Mouse (Mus musculus) embryonic facial prominence, embryonic 11.5 days (tissue): ENCODE measurements at regions not wholly inside any gene's neighbourhood (a gene's known extent, or its start where the extent isn't known, plus 50 kb on each side); places are given as distances from the start of the nearest gene placed in this dataset.

Experiments used
- ATAC-seq: fragments of 200-750 bp; cut with Nextera tagmentation; replicated peaks from 2 replicates; pipeline ENCODE4 v1.8.0; 2017; ENCODE audit warnings: low read depth; ENCODE audit not compliant: insufficient number of reproducible peaks, low FRiP score, low TSS enrichment
- DNase-seq: peaks from one replicate; pipeline ENCODE4 v3.0.0-alpha.2; 2015; ENCODE audit warnings: low spot score
- H3K27ac ChIP-seq: fragments of 300-500 bp; sonication (generic); replicated peaks from 2 replicates; pipeline ENCODE4 v1.5.1; 2014; ENCODE audit warnings: mild to moderate bottlenecking, low read depth, low read length, control low read depth
- H3K27me3 ChIP-seq: fragments of 300-500 bp; sonication (generic); 2 replicates; pipeline ENCODE4 v1.6.1; 2014; ENCODE audit warnings: mild to moderate bottlenecking, low read length, moderate library complexity, mixed read lengths; ENCODE audit not compliant: control insufficient read depth, insufficient read depth
- H3K36me3 ChIP-seq: fragments of 300-500 bp; sonication (generic); replicated peaks from 2 replicates; pipeline ENCODE4 v1.6.1; 2014; ENCODE audit warnings: low read depth, mild to moderate bottlenecking, low read length, moderate library complexity, mixed read lengths; ENCODE audit not compliant: control insufficient read depth, insufficient read depth
- H3K4me1 ChIP-seq: fragments of 300-500 bp; sonication (generic); 2 replicates; pipeline ENCODE4 v1.6.1; 2014; ENCODE audit warnings: low read length, mixed read lengths; ENCODE audit not compliant: control insufficient read depth, insufficient read depth
- H3K4me2 ChIP-seq: fragments of 300-500 bp; sonication (generic); 2 replicates; pipeline ENCODE4 v1.6.1; 2014; ENCODE audit warnings: low read depth, mild to moderate bottlenecking, control low read depth, low read length, moderate library complexity
- H3K4me3 ChIP-seq: fragments of 300-500 bp; sonication (generic); 2 replicates; pipeline ENCODE4 v1.5.1; 2014; ENCODE audit warnings: low read depth, low read length, control low read depth
- H3K9ac ChIP-seq: fragments of 300-500 bp; sonication (generic); replicated peaks from 2 replicates; pipeline ENCODE4 v1.6.1; 2014; ENCODE audit warnings: mild to moderate bottlenecking, control low read depth, low read length
- H3K9me3 ChIP-seq: fragments of 300-500 bp; sonication (generic); replicated peaks from 2 replicates; pipeline ENCODE4 v1.6.1; 2016; ENCODE audit warnings: mild to moderate bottlenecking, low read length, inconsistent platforms, mixed read lengths; ENCODE audit not compliant: control insufficient read depth
- WGBS: fragments of 180-500 bp; shearing (Covaris S2); extraction: QIAGEN DNeasy Blood & Tissue Kit; methylation state at CpG from one replicate; pipeline ENCODE4 v1.1.7; 2014; 5-methylcytosine and 5-hydroxymethylcytosine counted together

GRCm38 (mm10) chr6:99901146-99901545 lies 175.0 kb upstream of the Prok2 start:
- H3K27me3 ChIP-seq: 0 out of 2 replicates have a peak, but pooled peaks cover 2% of the 10 kb centered on the region
- H3K36me3 ChIP-seq: no peaks in the 10 kb centered on the region
- DNase-seq: no peak
- no peak overlapping the region for H3K27ac ChIP-seq
- WGBS: 89% methylated on average over 5 of the region's 5 CpGs
- ATAC-seq: no peak
- no peaks in the 10 kb centered on the region for H3K4me1 ChIP-seq
- no peak overlapping the region for H3K4me2 ChIP-seq
- no peak overlapping the region for H3K4me3 ChIP-seq
- no peak overlapping the region for H3K9ac ChIP-seq
- no peaks in the 10 kb centered on the region for H3K9me3 ChIP-seq

- WGBS: 79% methylated on average over 14 of the region's 14 CpGs
- Histone ChIP-seq H3K36me3 (no peaks in the 10 kb centered on the region), H3K4me2 (no peak overlapping the region), H3K4me3 (no peak overlapping the region), H3K4me1 (no peaks in the 10 kb centered on the region), H3K9me3 (no peaks in the 10 kb centered on the region), H3K9ac (no peak overlapping the region), H3K27ac (no peak overlapping the region), H3K27me3 (0 out of 2 replicates have a peak, but pooled peaks cover 2% of the 10 kb centered on the region)
- ATAC-seq (no peak), DNase-seq (no peak)
Measured at GRCm38 (mm10) chr6:99899704-99900103, 173.5 kb upstream of the Prok2 start.

- Histone ChIP-seq H3K4me1 (no peaks in the 10 kb centered on the region), H3K9ac (no peak overlapping the region), H3K9me3 (no peaks in the 10 kb centered on the region), H3K27me3 (0 out of 2 replicates have a peak, but pooled peaks cover 2% of the 10 kb centered on the region), H3K4me3 (no peak overlapping the region), H3K4me2 (no peak overlapping the region), H3K27ac (no peak overlapping the region), H3K36me3 (no peaks in the 10 kb centered on the region)
- DNase-seq (no peak), ATAC-seq (no peak)
- 80% methylated on average over 2 of the region's 2 CpGs for WGBS
Measured at GRCm38 (mm10) chr6:99898077-99898476, 171.9 kb upstream of the Prok2 start.

GRCm38 (mm10) chr6:99895558-99895957 lies 169.4 kb upstream of the Prok2 start:
- Histone ChIP-seq H3K27me3 (no peaks in the 10 kb centered on the region), H3K36me3 (no peaks in the 10 kb centered on the region), H3K4me1 (no peaks in the 10 kb centered on the region), H3K4me3 (no peak overlapping the region), H3K9me3 (no peaks in the 10 kb centered on the region), H3K4me2 (no peak overlapping the region), H3K9ac (no peak overlapping the region), H3K27ac (no peak overlapping the region)
- no peak for DNase-seq
- no peak for ATAC-seq
- 91% methylated on average over 4 of the region's 4 CpGs for WGBS

- no peaks in the 10 kb centered on the region for H3K27me3 ChIP-seq
- no peaks in the 10 kb centered on the region for H3K36me3 ChIP-seq
- H3K27ac ChIP-seq: no peak overlapping the region
- H3K4me1 ChIP-seq: no peaks in the 10 kb centered on the region
- 49% methylated on average over 4 of the region's 4 CpGs for WGBS
- no peak overlapping the region for H3K4me2 ChIP-seq
- H3K4me3 ChIP-seq: no peak overlapping the region
- DNase-seq (no peak), ATAC-seq (no peak)
- H3K9ac ChIP-seq: no peak overlapping the region
- H3K9me3 ChIP-seq: no peaks in the 10 kb centered on the region
Measured at GRCm38 (mm10) chr6:99893936-99894335, 167.7 kb upstream of the Prok2 start.

- Histone ChIP-seq H3K4me2 (no peak overlapping the region), H3K27me3 (peaks cover 2% of the 10 kb centered on the region; the same call in 1 of the 2 replicates), H3K4me1 (no peaks in the 10 kb centered on the region), H3K9ac (no peak overlapping the region), H3K9me3 (no peaks in the 10 kb centered on the region), H3K4me3 (no peak overlapping the region), H3K27ac (no peak overlapping the region), H3K36me3 (no peaks in the 10 kb centered on the region)
- ATAC-seq (no peak), DNase-seq (no peak)
- WGBS: 89% methylated on average over 9 of the region's 9 CpGs
Measured at GRCm38 (mm10) chr6:99892204-99892603, 166.0 kb upstream of the Prok2 start.

GRCm38 (mm10) chr6:99891790-99892189 lies 165.6 kb upstream of the Prok2 start:
- Histone ChIP-seq H3K4me1 (no peaks in the 10 kb centered on the region), H3K36me3 (no peaks in the 10 kb centered on the region), H3K9me3 (no peaks in the 10 kb centered on the region), H3K27ac (no peak overlapping the region), H3K9ac (no peak overlapping the region), H3K4me2 (no peak overlapping the region), H3K4me3 (no peak overlapping the region), H3K27me3 (peaks cover 2% of the 10 kb centered on the region; the same call in 1 of the 2 replicates)
- WGBS: 59% methylated on average over 2 of the region's 2 CpGs
- no peak for ATAC-seq
- no peak for DNase-seq

- ATAC-seq (no peak), DNase-seq (no peak)
- WGBS: 85% methylated on average over 5 of the region's 5 CpGs
Measured at GRCm38 (mm10) chr6:99890805-99891204, 164.6 kb upstream of the Prok2 start.

More at GRCm38 (mm10) chr6:99890805-99891204, 164.6 kb upstream of the Prok2 start:
- no peaks in the 10 kb centered on the region for H3K36me3 ChIP-seq
- peaks cover 2% of the 10 kb centered on the region; the same call in 1 of the 2 replicates for H3K27me3 ChIP-seq
- no peaks in the 10 kb centered on the region for H3K4me1 ChIP-seq
- H3K4me2 ChIP-seq: no peak overlapping the region
- H3K27ac ChIP-seq: no peak overlapping the region
- no peak overlapping the region for H3K4me3 ChIP-seq
- H3K9ac ChIP-seq: no peak overlapping the region
- H3K9me3 ChIP-seq: no peaks in the 10 kb centered on the region
